Mouse (Mus musculus) CD4-positive, CD25-positive, alpha-beta regulatory T cell (primary cell): Measurements from ENCODE around the gene Il19. TPM values are rescaled to one million over a fixed set of nuclear protein-coding genes. Genes with fewer than 3 reads are reported as not detected.

Experiments
- polyA plus RNA-seq: library from polyadenylated mRNA; unstranded; fragments of 100-300 nt; shearing (Covaris generic); gene quantifications from one replicate; pipeline ENCODE4 v1.2.1, GENCODE M21; 2017

Gene Il19
- not detected for polyA plus RNA-seq

DNA sequence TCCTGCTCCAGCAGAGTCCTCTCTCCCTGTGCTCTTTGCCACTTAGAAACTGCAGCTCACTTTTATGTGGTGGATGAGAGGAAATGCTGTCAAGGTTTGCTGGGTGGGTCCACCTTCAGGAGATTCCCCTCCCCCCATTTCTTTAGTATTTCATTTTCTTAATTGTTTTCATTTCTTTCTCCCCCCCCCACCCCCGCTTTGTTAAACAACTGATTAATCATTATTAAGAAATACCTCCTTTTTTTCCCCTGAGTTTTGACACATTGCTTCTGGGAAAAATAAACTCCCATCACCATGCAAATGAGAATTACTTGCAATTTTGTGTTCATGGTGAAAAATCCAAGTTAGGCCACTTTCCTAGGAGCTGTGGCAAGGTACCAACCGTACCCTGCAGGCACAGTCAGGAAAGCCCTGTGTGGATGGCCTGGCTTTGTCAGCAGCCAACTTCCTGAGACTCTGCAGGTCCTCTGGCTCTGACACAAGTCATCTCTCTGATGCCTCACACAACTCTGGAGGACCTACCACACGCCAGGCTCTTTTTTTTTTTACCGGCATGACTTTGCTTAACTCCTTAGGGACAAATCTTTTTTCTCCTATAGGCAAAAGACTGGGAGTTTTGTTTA, at the start of gene Il19:
Il19 (minus strand) TSS at position 51 of the 623 bp plus-strand sequence.

DNA sequence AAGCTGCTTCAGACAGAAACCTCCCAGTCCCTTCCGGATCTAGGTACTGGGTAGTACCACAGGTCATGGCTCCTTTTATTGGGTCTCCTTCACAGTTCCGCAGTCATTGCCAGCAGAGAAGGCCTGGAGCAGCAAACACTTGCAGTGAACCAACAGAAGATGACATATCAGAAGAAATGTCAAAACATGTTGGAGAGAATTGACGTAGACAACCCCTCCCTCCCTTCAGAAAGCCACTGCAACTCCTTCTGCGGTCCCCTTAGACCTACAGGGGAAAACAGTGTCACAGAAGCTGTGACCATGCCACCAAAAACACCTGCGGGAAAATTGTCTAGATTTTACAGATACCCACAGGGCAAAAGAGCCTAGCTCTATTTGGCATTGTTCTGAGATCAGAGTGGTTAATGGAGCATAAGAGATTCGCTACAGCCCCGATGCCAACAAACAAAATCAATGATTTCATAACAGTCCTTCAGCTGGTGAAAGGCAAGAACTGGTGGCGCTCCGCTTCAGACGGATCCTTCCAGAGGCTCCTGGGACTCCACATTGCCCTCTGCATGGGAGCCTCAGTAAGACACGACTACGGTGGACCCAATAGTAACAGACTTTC, 28.4 kb downstream of the Il19 start, which contains the start of gene Il20:
Il20 (minus strand) TSS at position 51 of the 610 bp plus-strand sequence.

DNA sequence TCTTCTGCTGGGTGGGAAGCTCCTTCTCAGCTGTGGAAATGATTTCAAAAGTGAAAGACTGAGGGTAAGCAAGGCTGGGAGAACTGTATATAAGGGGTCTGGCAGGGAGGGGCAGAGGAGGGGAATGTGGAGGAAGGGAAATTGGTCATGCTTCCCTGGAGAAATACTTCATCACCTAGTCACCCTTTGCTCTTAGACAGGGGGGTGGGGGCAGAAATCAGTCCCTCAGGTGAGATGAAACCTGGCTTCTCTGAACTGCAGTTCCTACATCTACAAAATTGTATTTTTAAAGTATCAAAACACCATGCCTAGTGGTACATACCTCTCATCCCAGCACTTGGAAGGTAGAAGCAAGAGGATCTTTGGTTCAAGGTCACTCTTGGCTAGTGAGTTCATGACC, 52.6 kb downstream of the Il19 start, which contains the start of gene Il24:
Il24 (minus strand) TSS at position 101 of the 400 bp plus-strand sequence.

Other genes starting within 250 kb of the Il19 start
- gene Gm29427, start 224.3 kb downstream of the Il19 start, polyA plus RNA-seq = not detected
- gene Yod1, start 222.8 kb downstream of the Il19 start, polyA plus RNA-seq = 6.7 TPM
- gene Pfkfb2, start 210.9 kb downstream of the Il19 start, polyA plus RNA-seq = 4.9 TPM
- gene AA986860, start 208.1 kb downstream of the Il19 start, polyA plus RNA-seq = 0.31 TPM
- 0.41 TPM for gene Fcamr, start 139.2 kb downstream of the Il19 start, polyA plus RNA-seq
- 0.18 TPM for gene Pigr, start 113.4 kb downstream of the Il19 start, polyA plus RNA-seq
- 9.1 TPM for gene Fcmr, start 74.4 kb downstream of the Il19 start, polyA plus RNA-seq
- not detected for gene Il24, start 52.7 kb downstream of the Il19 start, polyA plus RNA-seq
- not detected for gene Il20, start 28.7 kb downstream of the Il19 start, polyA plus RNA-seq
- gene Il10, start 79.7 kb upstream of the Il19 start, polyA plus RNA-seq = 5.1 TPM
- gene Mapkapk2, start 157.7 kb upstream of the Il19 start, polyA plus RNA-seq = 142 TPM
- gene Dyrk3, start 198.2 kb upstream of the Il19 start, polyA plus RNA-seq = 0.19 TPM
- 63.6 TPM for gene Eif2d, start 213.1 kb upstream of the Il19 start, polyA plus RNA-seq